Mouse (Mus musculus): ENCODE measurements around the gene Lin54. TPM values are rescaled to one million over a fixed set of nuclear protein-coding genes. Genes with fewer than 3 reads are reported as not detected.

The Lin54 gene
- polyA plus RNA-seq, 1 experiment = 12.1 TPM

DNA sequence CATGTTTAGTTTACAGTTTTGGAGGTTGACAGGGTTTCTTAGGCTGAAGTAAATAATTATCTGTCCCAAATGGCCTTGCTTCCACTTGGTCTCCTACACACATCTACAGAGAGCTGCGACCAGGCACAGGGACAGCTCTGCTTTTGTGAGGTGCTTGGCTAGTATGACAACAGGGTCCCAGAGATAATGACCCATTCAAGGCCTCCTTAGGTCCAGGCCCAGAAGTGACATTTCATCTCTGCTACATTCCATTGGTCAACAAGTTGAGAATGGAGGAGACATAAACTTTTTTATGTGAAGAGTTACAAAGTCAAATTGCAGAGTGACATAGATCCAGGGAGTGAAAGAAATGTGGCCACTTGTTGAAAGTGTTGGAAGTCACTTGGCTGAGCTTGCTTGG is 22.9 kb upstream of the Lin54 start:
- TF ChIP-seq CTCF (IDR thresholded peaks at IDR 0.05; ENCODE audit: low read depth, low read length) (no peak), POLR2A (IDR thresholded peaks at IDR 0.05; ENCODE audit: borderline replicate concordance, low read depth, low read length) (no peak)
- Histone ChIP-seq H3K4me1 (ENCODE audit: control insufficient read depth, insufficient read depth, low read length) (peaks cover 46% of the 10 kb centered on the region), H3K27ac (ENCODE audit: insufficient read depth, low read depth, low read length) (no peak overlapping the region)

DNA sequence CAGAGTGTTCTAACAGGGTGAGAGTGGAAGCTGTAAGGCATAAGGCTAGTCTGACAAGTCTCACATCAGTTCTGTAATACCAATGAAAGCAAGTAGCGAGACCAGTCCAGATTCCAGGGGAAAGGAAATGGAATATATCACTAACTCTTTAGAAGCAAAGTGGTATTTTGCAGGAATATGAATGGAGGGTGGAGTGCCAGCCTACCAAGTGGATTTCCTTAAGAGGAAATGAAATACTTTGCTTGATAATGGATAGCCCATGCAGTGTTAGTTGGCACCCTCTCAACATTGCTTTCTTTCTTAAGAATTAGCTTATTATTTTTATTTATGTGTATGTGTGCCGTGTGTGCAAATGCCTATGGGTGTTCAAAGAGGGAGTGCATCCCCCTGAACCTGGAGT is 19.8 kb upstream of the Lin54 start:
- H3K4me3 ChIP-seq (ENCODE audit: insufficient read depth, low read length) = no peak overlapping the region
- TF ChIP-seq CTCF (IDR thresholded peaks at IDR 0.05; ENCODE audit: low read depth, low read length) = no peak
- no peak for TF ChIP-seq POLR2A (IDR thresholded peaks at IDR 0.05; ENCODE audit: borderline replicate concordance, low read depth, low read length)

More for the DNA sequence above, 22.9 kb upstream of the Lin54 start:
- H3K4me3 ChIP-seq (ENCODE audit: insufficient read depth, low read length) = no peak overlapping the region

DNA sequence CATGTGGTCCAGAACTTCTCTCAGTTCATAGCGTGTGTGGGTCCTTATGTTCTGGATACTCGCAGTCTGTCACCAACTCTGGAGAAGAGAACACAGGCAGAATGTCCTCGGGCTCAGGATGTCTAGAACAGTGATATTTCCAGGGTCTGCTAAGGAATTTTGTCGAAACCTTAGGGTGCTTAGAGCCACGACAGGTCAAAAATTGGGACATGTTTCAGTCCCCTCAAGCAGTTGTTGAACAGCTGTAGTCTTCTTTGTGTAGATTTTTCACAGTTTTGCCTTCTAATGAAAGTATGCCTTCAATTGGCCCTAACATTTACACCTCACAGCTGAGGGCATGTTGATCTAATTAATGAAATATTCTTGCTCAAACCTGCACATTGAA is 18.6 kb upstream of the Lin54 start:
- H3K4me3 ChIP-seq (ENCODE audit: insufficient read depth, low read length) = peak overlapping the region; percentile 93
- peaks cover 35% of the 10 kb centered on the region for H3K4me1 ChIP-seq (ENCODE audit: control insufficient read depth, insufficient read depth, low read length)
- TF ChIP-seq POLR2A (IDR thresholded peaks at IDR 0.05; ENCODE audit: borderline replicate concordance, low read depth, low read length) = no peak
- no peak for TF ChIP-seq CTCF (IDR thresholded peaks at IDR 0.05; ENCODE audit: low read depth, low read length)
- H3K27ac ChIP-seq (ENCODE audit: insufficient read depth, low read depth, low read length) = peak overlapping the region; percentile 72; the same call in 1 of the 2 replicates

More for the DNA sequence above, 19.8 kb upstream of the Lin54 start:
- Histone ChIP-seq H3K4me1 (ENCODE audit: control insufficient read depth, insufficient read depth, low read length) (peaks cover 41% of the 10 kb centered on the region), H3K27ac (ENCODE audit: insufficient read depth, low read depth, low read length) (no peak overlapping the region)

DNA sequence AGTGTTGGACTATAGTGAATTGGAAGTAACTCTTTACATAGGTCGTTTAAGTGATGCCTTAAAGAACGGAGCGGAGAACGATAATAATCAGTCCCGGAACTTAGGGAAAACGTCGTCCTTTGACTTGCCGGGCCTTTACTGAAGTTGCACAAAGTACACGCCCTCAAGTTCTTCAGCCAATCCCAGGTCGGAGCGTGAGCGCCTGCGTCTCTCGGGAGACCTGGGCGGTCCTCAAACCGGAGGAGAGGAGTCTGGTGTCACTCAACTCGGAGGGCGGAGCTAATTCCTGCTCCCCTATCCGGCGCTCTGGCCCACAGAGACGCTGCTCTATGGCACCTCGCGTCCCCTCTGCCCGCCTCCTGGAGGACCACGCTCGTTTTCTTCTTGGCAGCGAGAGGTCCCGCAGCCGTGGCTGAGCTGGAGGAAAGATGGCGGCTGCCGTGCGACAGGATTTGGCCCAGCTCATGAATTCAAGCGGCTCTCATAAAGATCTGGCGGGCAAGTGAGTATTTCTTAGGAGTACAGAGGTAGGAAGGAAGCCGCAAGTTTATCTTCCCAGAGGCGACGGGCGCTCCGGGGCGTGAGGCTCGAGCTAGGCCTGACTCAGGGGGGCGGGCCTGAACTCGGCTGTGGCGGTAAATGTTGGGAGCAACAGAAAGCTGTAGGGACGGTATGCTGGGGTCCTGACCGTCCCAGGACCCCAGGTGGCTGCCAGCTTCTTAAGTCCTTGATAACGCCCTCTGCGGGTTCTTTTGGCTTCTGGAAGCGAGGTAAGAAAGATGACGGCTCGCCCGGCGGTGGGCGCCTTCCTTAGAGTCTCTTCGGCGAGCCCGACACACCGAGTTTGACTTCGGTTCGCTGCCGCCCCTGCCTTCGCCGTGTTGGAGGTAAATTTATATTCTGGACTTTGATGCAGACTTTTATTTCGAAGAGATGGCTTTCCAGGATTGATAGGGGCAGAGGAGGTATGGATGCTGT is 17.9 kb upstream of the Lin54 start, which contains the start of gene Cops4:
Gene Cops4 (plus strand): TSS at position 261 of the 978 bp plus-strand sequence.
- Histone ChIP-seq H3K4me3 (ENCODE audit: insufficient read depth, low read length) (peak within 1 kb of the TSS; percentile 93), H3K4me1 (ENCODE audit: control insufficient read depth, insufficient read depth, low read length) (peaks cover 36% of the 10 kb centered on the region), H3K27ac (ENCODE audit: insufficient read depth, low read depth, low read length) (peak within 1 kb of the TSS; percentile 72)
- TF ChIP-seq POLR2A (IDR thresholded peaks at IDR 0.05; ENCODE audit: borderline replicate concordance, low read depth, low read length) = no peak
- TF ChIP-seq CTCF (IDR thresholded peaks at IDR 0.05; ENCODE audit: low read depth, low read length) = no peak

DNA sequence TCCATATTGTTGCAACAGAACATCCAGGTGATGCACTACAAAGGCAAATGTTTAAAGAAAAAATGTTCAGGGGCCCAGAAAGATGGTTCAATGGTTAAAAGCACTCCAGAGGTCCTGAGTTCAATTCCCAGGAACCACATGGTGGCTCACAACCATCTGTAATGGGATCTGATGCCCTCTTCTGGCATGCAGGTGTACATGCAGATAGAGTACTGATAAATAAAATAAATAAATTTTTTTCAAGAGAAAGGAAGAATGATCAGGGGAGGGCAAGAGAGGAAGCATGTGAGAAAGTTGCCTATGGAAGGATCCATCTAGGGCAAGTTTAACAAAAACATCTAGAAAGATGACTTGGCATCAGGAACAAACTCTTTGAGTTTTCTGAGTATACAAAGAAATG is 12.1 kb upstream of the Lin54 start:
- H3K4me3 ChIP-seq (ENCODE audit: insufficient read depth, low read length) = no peak overlapping the region
- H3K27ac ChIP-seq (ENCODE audit: insufficient read depth, low read depth, low read length) = no peak overlapping the region
- TF ChIP-seq POLR2A (IDR thresholded peaks at IDR 0.05; ENCODE audit: borderline replicate concordance, low read depth, low read length) = no peak
- TF ChIP-seq CTCF (IDR thresholded peaks at IDR 0.05; ENCODE audit: low read depth, low read length) = no peak
- H3K4me1 ChIP-seq (ENCODE audit: control insufficient read depth, insufficient read depth, low read length) = peaks cover 23% of the 10 kb centered on the region

DNA sequence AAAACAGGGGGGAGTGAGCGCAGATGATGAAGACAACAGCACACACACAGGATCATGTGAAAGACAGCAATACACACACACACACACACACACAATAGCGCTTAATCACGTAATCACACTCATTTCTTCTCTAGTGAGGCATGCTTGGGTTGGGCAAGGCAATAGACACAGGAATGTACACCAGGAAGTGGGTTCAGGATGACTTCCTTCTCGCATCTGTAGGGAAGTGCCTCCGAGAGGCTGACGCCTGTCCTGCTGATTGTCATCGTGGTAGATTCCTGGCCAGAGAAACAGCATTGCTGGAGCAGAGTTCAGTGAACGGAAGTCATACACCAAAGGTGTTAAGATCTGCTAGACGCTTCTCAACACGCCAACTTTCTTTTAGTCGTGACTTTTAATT is 8.8 kb upstream of the Lin54 start:
- Histone ChIP-seq H3K4me3 (ENCODE audit: insufficient read depth, low read length) (no peak overlapping the region), H3K27ac (ENCODE audit: insufficient read depth, low read depth, low read length) (peak overlapping the region; percentile 24), H3K4me1 (ENCODE audit: control insufficient read depth, insufficient read depth, low read length) (peaks cover 26% of the 10 kb centered on the region)
- TF ChIP-seq CTCF (IDR thresholded peaks at IDR 0.05; ENCODE audit: low read depth, low read length) (no peak), POLR2A (IDR thresholded peaks at IDR 0.05; ENCODE audit: borderline replicate concordance, low read depth, low read length) (no peak)

DNA sequence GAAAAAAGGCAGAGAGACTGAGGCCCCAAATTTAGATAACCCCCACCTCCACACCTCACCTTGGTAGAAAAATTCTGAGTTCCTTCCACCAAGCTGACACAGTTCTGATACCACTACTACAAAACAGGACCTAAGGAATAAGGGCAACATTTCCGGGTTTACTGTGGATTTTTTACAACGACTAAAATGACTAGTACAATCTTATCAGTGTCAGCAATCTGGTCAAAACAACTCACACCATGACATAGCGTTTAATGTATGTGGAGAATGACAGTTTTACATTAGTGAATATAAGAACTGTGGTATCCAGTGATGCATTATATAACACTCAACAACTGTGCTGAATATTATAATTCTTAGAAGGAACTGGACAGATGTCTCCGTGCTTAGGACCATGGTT is 828 bp upstream of the Lin54 start:
- Histone ChIP-seq H3K4me3 (ENCODE audit: insufficient read depth, low read length) (no peak overlapping the region), H3K27ac (ENCODE audit: insufficient read depth, low read depth, low read length) (no peak overlapping the region), H3K4me1 (ENCODE audit: control insufficient read depth, insufficient read depth, low read length) (peaks cover 10% of the 10 kb centered on the region)
- TF ChIP-seq CTCF (IDR thresholded peaks at IDR 0.05; ENCODE audit: low read depth, low read length) = no peak
- no peak for TF ChIP-seq POLR2A (IDR thresholded peaks at IDR 0.05; ENCODE audit: borderline replicate concordance, low read depth, low read length)

DNA sequence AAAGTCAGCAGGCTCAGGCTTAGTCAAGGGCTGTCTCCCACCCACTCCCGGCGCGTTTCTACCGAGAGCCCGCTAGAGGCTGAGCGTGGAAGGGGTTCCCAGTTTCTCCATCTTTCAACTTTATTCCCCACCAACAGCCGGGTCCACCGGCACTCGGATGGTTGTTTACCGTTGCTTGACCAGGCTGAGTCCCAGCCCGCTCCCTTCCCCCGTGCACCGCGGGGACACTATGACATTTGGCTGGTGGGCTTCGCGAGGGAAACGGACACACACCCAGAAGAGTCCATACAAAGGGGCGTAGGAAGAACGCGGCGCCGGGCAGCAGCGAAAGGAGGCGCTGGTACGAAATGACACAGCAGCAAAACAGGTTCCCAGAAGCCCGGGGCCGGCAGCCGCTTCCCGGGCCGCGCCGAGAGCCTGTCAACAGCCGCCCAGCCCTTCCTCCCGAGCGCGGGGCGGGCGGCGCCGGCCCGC is 571 bp downstream of the Lin54 start:
- Histone ChIP-seq H3K4me3 (ENCODE audit: insufficient read depth, low read length) (peak overlapping the region; percentile 97), H3K27ac (ENCODE audit: insufficient read depth, low read depth, low read length) (peak overlapping the region; percentile 51), H3K4me1 (ENCODE audit: control insufficient read depth, insufficient read depth, low read length) (peaks cover 5% of the 10 kb centered on the region)
- TF ChIP-seq POLR2A (IDR thresholded peaks at IDR 0.05; ENCODE audit: borderline replicate concordance, low read depth, low read length) (no peak), CTCF (IDR thresholded peaks at IDR 0.05; ENCODE audit: low read depth, low read length) (no peak)

DNA sequence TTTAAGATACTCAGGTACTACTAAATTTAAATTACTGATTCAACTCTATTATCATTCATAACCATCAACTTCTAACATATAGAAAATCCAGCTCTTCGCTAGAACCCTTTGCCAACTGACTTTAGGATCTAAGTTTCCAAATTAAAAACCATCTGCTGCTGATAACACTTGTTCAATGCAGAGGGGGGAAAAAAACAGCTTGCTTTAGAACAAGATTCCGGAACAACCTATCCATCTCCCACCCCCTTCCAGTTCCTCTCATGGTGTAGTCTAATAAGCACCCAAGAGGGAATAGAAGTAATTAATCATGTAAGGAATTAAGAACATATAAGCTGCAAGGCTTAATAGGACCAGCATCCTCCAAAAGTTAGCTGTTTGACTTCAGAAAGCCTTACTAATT is 1.2 kb downstream of the Lin54 start:
- peak overlapping the region; percentile 33; the same call in 1 of the 2 replicates for H3K4me3 ChIP-seq (ENCODE audit: insufficient read depth, low read length)

More for the DNA sequence above, 1.2 kb downstream of the Lin54 start:
- no peak overlapping the region for H3K27ac ChIP-seq (ENCODE audit: insufficient read depth, low read depth, low read length)
- peaks cover 2% of the 10 kb centered on the region; the same call in 1 of the 2 replicates for H3K4me1 ChIP-seq (ENCODE audit: control insufficient read depth, insufficient read depth, low read length)
- TF ChIP-seq CTCF (IDR thresholded peaks at IDR 0.05; ENCODE audit: low read depth, low read length) (no peak), POLR2A (IDR thresholded peaks at IDR 0.05; ENCODE audit: borderline replicate concordance, low read depth, low read length) (no peak)

All from bone marrow macrophage, adult 2 months (primary cell).